Mouse (Mus musculus): ENCODE results near the gene Creb3.
A peak's percentile ranks its signal among the peaks of the same experiment; 100 is the strongest.
"Not testable (repeated sequence)": the region's sequence is repeated elsewhere in the genome, so short reads cannot be mapped to it uniquely, and the experiment has no call there.

The Creb3 gene

DNA sequence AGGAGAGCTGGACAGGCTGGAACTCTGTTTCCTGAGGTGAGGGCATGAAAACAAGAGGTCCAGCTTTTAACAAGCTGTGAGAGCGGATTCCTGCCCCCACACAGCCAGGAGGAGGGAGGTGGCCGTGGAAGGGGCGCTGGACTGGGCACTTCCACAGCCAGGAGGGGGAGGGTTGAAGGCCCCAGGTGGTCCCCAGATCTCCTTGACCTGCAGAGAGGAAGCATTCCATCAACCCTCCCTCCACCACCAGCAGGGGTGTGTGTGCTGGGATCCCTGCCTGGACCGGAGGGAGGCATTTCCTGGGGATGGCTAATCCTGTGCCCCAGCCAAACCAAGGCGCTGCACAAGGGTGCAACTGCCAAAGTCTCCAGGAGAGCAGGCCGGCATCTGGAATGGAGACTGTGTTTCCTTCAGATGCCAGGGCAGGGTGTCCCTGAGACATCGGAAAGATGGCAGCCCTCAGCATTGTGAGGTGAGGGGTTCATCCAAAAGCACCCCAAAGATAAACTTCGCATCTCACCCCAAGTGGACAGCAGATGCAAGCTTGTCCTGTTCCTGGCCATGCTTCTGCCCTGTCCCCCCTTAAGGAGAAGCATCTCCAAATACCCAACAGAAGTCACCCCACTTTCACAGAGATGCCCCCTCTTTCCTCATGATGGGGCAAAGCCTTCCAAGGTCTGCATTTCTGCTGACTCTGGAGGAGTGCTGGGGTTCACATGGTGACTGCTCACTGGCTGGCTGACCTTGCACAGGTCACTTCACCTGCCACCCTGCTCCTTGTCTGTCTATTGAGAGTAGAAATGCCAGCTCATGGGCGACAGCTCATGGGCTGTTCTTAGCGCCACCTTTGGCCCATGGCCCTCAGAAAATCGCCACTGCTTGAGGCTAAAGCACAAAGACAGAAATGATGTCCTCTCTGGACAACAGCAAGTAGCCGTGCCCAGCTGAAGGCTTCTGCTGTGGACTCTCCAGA, 22.6 kb downstream of the Creb3 start, which contains the start of gene Msmp:
Gene Msmp (minus strand): TSS at position 51 of the 973 bp plus-strand sequence.
- peak in 1 of 2 experiments; percentile 50 for DNase-seq

DNA sequence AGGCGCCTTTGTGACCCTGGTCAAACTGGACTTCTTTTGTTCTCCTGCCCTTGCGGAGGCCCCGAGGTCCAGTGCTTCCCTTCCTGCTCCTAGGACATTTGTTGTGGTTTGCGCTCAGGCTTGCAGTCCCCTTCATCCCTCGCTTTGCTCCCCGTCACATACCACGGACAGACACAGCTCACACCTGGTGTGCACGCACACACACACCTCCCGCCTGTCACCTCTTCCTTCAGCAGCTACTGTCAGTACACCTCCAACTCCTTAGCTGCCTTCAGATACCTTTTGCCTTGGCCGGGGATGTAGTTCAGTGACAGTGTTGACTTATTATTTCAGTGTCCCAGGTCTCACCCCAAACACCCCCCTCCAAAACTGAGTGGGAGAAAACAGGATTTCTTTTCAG, 23.6 kb downstream of the Creb3 start:
- no peak for DNase-seq

DNA sequence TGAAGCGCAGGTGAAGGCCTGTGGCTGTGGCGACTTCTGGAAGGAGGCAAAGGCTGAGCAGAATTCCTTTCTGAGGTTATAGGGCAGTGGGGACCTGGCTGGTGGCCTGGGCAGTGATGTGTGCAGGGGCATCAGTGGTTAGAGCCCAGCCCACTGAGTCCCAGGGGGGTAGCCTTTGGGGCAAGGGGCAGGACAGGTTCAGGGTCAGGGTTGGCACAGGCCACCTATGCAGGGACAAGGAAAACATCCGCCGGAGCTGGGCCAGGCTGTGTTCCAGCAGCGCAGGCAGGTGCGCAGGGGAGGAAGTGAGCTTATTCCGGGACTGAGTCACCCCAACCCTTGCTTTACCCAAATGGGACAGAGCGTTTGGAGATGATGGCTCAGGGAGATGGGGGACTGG, 24.3 kb downstream of the Creb3 start:
- DNase-seq: peak; percentile 32 to 38

DNA sequence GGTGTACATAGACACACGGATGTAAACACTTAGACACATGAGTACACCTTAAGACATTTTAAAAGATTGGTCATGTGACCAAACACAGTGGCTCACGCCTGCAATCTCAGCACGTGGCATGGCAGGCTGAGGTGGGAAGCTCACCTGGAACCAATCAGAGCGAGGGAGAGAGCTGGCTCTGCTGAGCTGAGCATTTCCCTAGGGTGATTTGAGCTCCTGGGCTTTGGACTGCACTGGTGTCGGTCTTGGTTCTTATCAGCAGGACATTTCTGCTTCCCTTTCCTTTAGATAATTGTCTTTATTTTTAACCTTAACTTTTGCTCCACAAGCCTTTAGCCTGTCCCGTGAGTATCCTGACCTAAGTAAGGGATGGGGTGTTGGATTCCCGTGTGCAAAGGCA, 25.5 kb downstream of the Creb3 start:
- peak in 1 of 2 experiments; percentile 14 for DNase-seq

DNA sequence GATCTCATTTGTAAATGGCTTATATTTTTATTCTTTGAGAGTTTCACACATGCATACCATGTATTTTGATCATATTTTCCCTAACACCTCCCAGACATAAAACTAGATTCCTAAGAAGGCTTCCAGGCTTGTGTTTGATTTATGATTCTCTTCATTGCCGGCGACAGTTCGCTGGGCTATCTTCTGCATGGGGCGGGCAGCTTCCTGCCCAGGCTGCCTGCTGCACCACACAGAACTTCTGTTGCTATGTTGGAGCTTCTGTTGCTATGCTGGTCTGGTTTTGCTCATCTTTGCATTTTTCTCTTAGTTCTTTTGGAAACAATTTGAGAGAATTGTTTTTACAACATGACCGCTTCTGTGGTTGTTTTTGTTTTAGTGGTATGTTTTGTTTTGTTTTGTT, 29.4 kb downstream of the Creb3 start:
- DNase-seq: no peak

DNA sequence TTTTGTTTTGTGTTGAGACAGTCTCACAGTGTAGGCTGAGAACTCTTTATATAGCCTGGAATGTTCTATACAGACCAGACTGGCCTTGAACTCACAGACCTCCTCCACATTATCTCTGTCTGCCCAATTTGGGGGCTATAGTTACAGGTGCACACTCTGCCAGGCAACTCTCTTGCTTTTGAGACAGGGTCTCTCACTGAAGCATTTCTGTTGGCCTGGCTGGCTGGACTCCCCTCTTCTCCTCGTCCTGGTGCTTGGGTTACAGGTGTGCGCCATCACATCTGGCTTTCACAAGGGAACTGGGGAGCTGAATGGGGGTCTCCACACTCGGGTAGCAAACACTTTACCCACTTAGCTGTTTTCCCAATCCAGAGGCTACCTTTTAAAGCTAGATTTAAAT, 29.8 kb downstream of the Creb3 start:
- no peak for DNase-seq

DNA sequence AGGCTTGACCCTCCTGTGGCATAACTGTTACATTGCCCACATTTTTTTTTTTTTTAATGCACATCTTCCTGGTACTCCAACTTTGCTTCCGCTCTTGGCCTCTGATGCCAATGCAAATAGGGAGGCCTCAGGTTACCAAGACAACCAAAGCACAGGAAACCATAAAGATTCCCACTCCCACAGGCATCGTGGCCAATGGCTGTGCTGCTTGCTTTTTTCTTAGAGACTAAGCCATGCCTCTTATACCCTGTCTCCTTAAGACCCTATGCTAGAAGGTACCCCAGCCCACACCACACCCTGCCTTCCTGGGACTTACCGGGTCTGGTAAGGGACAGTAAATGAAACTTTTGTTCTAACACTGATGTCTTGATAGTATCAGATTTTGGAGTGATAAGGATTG, 31.3 kb downstream of the Creb3 start:
- DNase-seq: no peak

DNA sequence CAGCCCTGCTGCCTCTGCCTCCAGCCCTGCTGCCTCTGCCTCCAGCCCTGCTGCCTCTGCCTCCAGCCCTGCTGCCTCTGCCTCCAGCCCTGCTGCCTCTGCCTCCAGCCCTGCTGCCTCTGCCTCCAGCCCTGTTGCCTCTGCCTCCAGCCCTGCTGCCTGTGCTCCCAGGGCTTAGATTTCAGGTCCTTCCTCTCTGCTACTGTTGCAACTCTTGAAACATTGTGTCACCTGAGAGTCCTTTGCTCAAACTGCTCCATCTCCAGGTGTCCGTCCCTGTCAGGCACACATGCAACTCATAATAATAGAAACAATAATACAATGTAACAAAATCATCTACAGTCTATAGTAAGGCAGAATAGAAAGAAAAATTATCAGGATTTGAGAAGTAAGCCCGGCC, 34.5 kb downstream of the Creb3 start:
- DNase-seq: not testable (repeated sequence)

DNA sequence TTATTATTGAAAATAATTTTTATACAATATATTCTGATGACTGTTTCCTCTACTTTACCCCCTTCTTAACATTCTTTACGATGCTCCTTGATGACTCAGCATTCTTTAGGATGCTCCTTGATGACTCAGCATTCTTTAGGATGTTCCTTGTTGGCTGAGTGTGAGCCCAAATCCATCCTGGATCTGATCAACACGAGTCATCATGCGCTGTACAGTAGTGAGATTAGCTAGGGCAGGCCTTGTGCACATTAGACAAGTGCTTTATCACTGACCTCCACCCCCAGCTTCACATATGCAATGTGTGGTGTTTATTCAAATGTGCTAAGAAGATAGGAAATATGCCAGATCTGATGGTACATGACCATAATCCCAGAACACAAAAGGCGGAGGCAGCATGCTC, 36.1 kb downstream of the Creb3 start:
- no peak for DNase-seq

DNA sequence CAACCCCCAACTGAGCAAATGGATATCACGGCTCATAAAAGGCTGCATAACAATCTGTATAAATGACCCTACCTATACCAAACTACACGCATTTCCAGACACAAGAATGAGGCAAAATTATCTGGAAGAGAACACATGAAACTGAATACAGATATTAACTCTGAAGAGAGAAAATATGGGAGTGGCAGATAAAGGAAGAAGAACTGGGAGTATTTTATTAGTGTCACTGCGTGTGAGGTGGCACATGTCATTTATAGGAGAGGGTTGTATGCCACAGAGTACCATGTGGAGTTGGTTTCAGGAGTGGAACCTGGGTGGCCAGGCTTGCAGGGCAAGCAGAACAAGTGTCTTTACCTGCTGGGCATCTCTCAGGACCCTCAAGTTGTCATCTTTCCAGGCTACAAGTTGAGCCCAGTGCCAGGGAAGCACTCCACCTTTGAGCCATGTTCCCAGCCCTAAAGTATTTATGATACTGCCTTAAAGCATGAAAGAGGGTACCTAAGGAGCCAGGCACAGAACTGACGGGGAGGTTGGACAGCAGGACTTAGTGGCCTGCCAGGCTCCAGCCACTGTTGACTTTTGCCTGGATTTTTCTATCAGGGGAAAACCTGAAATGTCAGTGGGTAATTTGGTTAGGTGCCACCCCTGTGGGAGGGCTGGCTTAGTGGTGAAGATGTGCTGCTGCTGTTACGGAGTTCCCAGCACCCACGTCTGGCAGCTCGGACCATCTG, 36.7 kb downstream of the Creb3 start:
- DNase-seq: no peak

DNA sequence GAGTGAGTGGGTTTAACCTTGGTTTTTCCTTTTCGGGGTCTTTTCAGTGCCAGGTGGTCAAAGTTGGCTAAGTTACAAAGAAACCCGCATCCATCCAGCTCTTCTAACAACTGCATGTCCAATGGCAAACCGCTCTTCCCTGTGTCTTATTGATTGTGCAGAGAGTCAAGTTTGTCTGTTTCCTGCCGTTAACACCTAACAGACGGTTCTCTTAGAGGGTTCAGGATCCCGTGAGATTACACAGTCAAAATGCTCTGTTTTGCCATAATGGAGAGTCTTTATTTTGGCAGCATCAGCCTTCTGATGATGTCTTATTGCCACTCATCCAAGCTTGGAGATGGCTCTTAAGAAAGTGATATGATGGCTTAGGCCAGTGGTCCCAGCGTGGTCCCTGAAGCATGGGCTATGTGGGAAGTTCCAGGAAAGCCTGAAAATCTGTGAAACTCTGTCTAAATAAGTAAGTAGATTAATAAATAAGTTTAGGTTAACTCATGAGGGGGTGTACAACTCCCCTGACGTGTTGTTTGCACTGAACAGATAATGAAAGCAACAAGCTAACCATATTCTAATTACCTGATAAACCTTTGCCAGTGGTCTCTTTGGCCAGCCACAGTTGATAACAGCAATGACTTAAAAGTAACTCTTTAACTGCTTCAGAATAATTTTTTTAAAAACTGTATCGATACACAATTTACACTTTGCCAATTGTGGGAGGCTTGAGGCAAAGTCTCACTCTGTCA, 38.2 kb downstream of the Creb3 start:
- DNase-seq: no peak

DNA sequence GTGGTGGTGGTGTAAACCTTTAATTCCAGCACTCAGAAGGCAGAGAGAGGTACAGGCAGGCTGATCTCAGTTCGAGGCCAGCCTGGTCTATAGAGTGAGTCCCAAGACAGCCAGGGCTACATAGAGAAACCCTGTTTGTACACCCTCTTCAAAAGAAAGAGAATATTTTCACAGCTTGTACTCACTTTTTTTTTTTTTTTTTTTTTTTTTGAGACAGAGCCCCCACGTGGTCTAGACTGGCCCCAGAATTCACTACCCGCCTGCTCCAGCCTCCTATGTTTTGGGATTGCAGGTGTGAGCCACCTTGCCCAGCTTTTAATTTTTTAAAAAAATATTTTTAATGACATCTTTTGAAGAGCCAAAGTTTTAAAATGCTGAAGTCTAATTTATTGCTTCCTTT, 42.0 kb downstream of the Creb3 start:
- DNase-seq: no peak

DNA sequence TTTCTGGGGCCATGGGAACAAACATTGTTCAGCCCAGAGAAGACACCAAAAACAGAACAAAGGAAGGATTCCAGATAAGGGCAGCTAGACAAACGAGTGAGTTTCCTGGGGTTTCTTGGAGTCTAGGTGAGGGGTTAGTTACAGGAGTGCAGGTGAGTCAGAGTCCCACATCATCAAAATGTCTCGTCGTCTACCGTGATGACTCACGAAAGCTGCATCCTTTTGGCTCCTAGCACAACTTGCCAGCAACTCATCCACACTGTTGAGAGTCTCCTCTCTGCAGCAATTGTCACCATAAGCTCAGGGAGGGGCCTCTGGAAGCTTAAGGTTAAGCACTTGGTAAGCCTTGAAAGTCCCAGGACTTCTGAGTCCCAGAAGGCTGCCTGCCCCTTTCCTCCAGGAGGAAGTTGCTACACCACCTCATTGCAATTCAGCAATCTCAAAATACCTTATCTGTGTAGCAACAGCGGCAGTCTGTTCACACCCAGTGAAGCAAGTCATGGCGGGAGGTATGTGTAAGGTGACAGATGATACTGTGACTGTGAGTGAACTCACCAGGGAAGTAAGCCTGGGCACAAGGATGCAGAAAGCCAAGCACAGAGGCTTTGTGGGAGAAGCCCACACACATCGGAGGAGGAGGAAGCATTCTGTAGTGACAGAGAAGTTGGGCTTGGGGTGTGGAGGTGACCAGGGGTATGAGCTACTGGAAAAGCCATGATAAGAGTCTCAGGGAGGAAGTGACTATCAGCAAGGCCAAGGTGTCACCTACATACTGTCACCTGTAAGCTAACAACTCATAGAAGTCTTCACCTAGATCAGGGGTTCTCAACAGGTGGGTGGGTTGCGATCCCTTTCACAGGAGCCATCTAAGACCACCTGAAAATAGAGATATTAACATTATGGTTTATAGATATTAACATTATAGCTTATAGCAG, 42.9 kb downstream of the Creb3 start:
- DNase-seq: no peak

DNA sequence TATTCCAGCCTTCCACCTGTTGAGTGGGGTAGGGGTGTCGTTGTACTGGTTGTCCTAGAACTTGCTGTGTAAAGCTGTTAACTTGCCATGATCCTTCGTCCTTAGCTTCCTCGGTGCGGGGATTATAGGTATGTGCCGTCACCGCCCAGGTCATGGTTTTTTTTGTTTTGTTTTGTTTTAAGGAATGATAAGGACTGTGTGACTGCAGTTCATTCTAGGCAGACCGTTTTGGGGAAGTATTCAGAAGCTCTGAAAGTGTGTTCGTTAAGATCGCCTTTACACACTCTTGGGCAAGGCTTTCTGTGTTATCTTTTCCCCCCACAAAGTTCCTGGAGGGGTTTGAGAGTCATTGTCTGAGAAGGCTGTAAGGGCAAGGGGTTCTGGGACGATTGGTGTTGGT, 50.4 kb downstream of the Creb3 start:
- no peak for DNase-seq

DNA sequence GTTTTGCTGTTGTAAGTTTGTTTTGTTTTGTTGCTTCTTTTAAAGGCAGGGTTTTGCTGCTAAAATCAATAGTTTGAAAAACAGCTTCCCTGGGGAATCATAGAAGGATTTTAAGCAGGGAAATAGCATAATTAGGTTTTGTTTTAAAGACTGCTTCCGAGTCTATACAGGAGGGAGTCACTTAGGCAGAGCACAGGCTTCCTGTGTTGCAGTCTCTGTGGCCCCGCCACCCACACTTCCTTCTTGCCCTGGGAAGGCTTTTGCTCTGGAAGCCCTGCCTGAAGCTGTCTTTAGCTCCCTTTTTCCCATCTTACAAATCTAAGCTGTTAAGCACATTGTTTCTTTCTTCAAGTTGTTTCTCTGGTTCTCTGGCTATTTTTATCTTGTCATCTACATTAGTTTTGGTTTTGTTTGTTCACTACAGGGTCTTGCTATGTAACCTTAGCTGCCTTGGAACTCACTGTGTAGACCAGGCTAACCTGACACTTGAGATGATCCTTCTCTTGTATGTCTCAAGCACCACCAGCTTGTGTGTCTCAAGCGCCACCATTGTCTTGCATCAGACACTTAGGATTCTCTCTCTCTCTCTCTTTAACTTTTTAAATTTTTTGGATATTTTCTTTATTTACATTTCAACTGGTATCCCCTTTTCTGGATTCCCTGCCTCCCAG, 51.1 kb downstream of the Creb3 start:
- DNase-seq: peak; percentile 34 to 53

Data from kidney, postnatal 4 days (tissue).